Mouse (Mus musculus): ENCODE measurements around the gene Eed.
A peak's percentile ranks its signal among the peaks of the same experiment; 100 is the strongest.

The Eed gene

DNA sequence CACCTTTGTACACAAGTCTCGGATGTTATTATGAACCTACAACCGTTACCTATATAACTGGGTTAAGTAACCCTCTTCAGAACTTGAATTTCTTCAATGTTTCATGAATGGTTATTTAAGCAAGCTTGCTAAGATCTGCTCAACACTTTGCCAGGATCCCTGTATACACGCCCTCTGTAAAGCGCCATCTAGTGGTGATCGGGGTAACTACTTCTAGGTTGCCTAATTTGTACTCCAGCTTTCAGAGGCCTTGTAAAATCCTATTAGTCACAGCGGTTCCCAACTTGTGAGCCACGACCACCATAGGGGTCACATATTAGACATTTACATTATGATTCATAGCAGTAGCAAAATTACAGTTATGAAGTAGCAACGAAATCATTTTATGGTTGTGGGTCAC lies 72.8 kb downstream of the Eed start:
- peak; percentile 39 for DNase-seq
